Mouse (Mus musculus): Measurements from ENCODE around the gene Havcr2.
"Not testable (repeated sequence)": the region's sequence is repeated elsewhere in the genome, so short reads cannot be mapped to it uniquely, and the experiment has no call there.

Havcr2 gene

DNA sequence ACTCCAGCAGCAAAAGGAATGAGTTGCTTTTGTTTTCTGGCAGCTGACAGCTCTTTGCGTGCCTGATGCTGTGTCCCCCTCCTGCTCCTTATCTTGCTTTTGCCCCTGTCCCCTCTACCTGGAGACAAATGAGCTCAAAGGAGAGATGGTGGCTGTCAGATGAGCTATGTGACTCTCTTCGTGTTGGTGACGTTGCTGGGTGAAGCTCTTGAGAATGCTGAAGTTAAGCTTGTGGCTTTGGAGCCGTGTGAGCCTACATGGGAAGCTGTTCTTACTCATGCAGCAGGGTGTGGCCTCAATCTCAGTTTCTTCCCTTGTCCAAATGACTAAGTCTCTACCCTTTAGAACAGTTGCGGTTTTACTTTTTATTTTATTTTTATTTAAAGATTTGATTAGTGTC, 7.2 kb downstream of the Havcr2 start:
- no peak for DNase-seq

GRCm38 (mm10) chr11:46466878-46467277, 12.1 kb downstream of the Havcr2 start:
- no peak for DNase-seq

DNA sequence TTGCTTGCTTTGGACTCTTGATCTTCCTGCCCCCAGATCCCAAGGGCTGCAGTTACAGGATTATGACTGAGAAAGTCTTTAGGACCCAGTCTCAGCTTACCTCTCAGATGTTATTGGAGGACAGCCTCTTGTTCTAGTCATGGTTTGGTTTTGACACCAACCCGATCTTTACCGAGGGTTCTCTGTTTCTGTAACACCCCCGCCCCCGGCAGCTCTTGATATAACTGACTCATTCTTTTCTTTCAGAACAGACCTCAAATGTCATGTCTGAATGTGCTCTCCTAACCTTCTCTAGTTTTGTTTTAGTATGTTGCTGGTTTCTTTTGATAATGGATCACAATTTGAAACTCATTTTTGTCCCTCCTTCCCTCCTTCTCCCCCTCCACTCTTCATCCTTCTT, 19.5 kb downstream of the Havcr2 start:
- DNase-seq, result no peak

GRCm38 (mm10) chr11:46479311-46479710, 24.6 kb downstream of the Havcr2 start:
- no peak for DNase-seq

DNA sequence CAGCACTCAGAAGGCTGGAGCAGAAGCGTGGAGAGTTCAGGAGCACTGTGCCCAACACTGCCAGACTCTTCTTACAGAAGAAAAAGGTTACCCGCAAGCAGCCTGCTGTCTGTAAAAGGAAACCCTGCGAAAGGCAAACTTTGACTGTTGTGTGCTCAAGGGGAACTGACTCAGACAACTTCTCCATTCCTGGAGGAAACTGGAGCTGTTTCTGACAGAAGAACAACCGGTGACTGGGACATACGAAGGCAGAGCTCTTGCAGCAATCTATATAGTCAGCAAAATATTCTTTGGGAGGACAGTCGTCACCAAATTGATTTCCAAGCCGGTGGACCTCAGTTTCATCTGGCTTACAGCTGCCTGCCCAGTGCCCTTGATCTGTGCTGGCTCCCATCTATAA, 25.8 kb downstream of the Havcr2 start:
- peak in 1 of 2 experiments; percentile 4 for DNase-seq

GRCm38 (mm10) chr11:46488231-46488630, 33.5 kb downstream of the Havcr2 start:
- DNase-seq, result no peak

- no peak for DNase-seq
These were observed 33.9 kb downstream of the Havcr2 start for GRCm38 (mm10) chr11:46488650-46489049.

- no peak for DNase-seq
These were observed 52.4 kb downstream of the Havcr2 start for GRCm38 (mm10) chr11:46507146-46507545.

DNA sequence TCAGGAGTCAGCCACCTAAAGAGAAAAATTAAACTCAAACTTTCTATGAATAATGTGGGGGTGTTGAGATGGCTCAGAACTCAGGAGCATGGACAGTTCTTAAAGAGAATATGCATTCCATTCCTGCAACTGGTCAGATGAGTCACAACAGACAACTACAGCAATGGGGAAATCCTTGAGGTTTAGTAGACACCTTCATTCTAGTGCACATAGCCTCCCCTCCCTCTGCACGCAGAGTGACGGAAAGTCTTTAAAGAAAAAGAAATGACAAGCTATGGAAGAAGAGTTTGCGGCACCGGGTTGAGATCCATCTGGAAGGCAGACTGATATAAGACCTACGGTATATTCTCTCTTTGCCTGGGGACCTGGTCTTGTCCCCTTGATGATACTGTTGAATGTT, 55.2 kb downstream of the Havcr2 start:
- no peak for DNase-seq

GRCm38 (mm10) chr11:46521341-46521740, 66.6 kb downstream of the Havcr2 start:
- DNase-seq, result not testable (repeated sequence)

DNA sequence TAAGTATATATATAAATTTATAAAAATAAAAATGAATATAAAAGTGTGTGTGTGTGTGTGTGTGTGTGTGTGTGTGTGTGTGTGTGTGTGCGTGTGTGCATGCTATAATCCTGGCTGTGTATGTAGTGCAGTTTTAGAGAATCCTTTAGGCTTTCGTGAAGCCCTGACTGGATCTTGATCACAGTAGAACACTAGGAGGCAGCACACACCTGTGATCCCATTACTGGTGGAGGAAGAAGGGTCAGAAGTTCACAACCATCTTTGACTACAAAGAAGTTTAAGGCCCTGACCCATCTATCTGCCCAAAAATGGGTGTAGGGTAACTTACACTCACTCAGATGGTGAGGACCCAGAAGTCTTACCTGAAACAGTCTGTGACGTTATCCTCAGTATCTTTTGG, 68.0 kb downstream of the Havcr2 start:
- DNase-seq, result peak; percentile 8 to 59

GRCm38 (mm10) chr11:46523912-46524311, 69.2 kb downstream of the Havcr2 start, which contains the start of gene Gm12169:
Gm12169 (plus strand) TSS chr11:46524212.
- no peak for DNase-seq

- no peak for DNase-seq
These were observed 75.4 kb downstream of the Havcr2 start for GRCm38 (mm10) chr11:46530149-46530548.

Measured in kidney, postnatal 36 days (tissue).